Mouse (Mus musculus): ENCODE results near the gene Fmo5. TPM values are rescaled to one million over a fixed set of nuclear protein-coding genes. Genes with fewer than 3 reads are reported as not detected.

Fmo5 gene
- polyA plus RNA-seq, 1 experiment from 2014 or later: 3.9 TPM

DNA sequence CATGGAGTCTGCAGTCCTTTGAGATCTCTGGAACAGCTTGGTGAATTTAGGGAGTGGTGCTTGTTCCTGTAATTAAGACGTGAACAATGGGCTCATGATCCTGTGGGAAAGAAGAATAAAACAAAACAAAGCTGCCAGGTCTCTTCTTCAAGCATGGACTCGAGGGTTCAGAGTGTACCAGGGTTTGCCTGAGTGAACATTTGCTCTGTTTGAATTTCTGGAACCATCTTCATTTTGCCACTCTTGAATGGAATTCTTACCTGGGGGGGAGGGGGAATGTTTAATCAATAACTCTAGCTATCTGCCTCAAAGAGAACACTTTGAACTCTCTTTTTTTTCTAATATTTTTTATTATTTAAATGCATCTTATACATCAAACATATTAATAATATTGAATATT, 4.0 kb upstream of the Fmo5 start:
- no peak for ATAC-seq (ENCODE audit: low read depth)
- 31% methylated on average over 2 of the region's 2 CpGs for WGBS
- H3K9me3 ChIP-seq (ENCODE audit: control insufficient read depth, low read length): no peaks in the 10 kb centered on the region
- no peak overlapping the region for H3K4me3 ChIP-seq (ENCODE audit: low read length)
- H3K27ac ChIP-seq (ENCODE audit: low read length): no peak overlapping the region
- peaks cover 3% of the 10 kb centered on the region; the same call in 1 of the 2 replicates for H3K4me1 ChIP-seq (replicated peaks; ENCODE audit: control insufficient read depth, insufficient read depth, low read length)
- H3K4me2 ChIP-seq (ENCODE audit: low read depth, low read length): no peak overlapping the region
- no peaks in the 10 kb centered on the region for H3K36me3 ChIP-seq (ENCODE audit: control insufficient read depth, insufficient read depth, low read length)
- no peaks in the 10 kb centered on the region for H3K27me3 ChIP-seq (ENCODE audit: control insufficient read depth, insufficient read depth, low read depth, low read length)
- no peak overlapping the region for H3K9ac ChIP-seq (ENCODE audit: low read length)

DNA sequence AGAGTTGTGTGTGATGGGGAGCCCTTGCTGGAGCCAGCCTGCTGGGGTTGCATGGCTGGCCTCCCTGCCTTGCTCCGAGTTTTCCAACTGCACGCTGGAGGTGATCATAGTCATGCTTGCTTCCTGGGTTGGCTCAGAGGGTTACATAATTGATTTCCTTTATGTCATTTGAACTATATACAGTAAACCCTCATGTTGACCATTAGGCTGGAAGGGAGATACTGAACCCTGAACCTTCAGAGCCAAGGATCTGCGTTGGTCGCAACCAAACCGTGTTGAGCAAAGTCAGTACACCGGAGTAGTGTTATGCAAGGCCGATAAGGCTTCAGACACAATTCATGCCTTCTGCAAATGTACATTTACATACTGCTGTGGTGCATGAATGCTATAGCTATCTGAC, 711 bp upstream of the Fmo5 start:
- Histone ChIP-seq H3K27ac (ENCODE audit: low read length) (no peak overlapping the region), H3K4me2 (ENCODE audit: low read depth, low read length) (peak overlapping the region; percentile 76), H3K4me3 (ENCODE audit: low read length) (no peak overlapping the region), H3K4me1 (replicated peaks; ENCODE audit: control insufficient read depth, insufficient read depth, low read length) (peaks cover 3% of the 10 kb centered on the region; the same call in 1 of the 2 replicates), H3K9me3 (ENCODE audit: control insufficient read depth, low read length) (no peaks in the 10 kb centered on the region), H3K9ac (ENCODE audit: low read length) (no peak overlapping the region), H3K36me3 (ENCODE audit: control insufficient read depth, insufficient read depth, low read length) (no peaks in the 10 kb centered on the region), H3K27me3 (ENCODE audit: control insufficient read depth, insufficient read depth, low read depth, low read length) (no peaks in the 10 kb centered on the region)
- ATAC-seq (ENCODE audit: low read depth): no peak
- WGBS: 66% methylated on average over 7 of the region's 7 CpGs

DNA sequence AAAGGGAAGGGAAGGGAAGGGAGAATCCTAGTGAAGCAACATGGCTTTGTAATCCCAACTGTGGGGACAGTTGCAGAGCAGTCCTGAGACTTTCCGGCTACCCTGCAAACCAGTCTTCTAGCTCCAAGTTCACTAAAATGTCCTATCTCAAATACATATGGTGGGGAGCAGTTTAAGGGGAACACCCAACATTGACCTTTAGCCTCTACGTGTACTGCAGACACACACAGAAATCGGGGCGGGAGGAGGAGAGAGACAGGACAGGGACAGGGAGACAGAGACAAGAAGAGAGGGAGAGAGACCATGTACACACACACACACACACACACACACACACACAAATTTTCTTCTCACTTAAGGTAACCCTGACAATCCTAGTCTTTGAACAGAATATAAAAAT, 1.3 kb downstream of the Fmo5 start:
- 64% methylated on average over 4 of the region's 4 CpGs for WGBS
- Histone ChIP-seq H3K27me3 (ENCODE audit: control insufficient read depth, insufficient read depth, low read depth, low read length) (no peaks in the 10 kb centered on the region), H3K9me3 (ENCODE audit: control insufficient read depth, low read length) (no peaks in the 10 kb centered on the region), H3K9ac (ENCODE audit: low read length) (no peak overlapping the region), H3K4me1 (replicated peaks; ENCODE audit: control insufficient read depth, insufficient read depth, low read length) (peaks cover 5% of the 10 kb centered on the region), H3K36me3 (ENCODE audit: control insufficient read depth, insufficient read depth, low read length) (no peaks in the 10 kb centered on the region), H3K27ac (ENCODE audit: low read length) (no peak overlapping the region), H3K4me2 (ENCODE audit: low read depth, low read length) (no peak overlapping the region), H3K4me3 (ENCODE audit: low read length) (no peak overlapping the region)
- no peak for ATAC-seq (ENCODE audit: low read depth)

DNA sequence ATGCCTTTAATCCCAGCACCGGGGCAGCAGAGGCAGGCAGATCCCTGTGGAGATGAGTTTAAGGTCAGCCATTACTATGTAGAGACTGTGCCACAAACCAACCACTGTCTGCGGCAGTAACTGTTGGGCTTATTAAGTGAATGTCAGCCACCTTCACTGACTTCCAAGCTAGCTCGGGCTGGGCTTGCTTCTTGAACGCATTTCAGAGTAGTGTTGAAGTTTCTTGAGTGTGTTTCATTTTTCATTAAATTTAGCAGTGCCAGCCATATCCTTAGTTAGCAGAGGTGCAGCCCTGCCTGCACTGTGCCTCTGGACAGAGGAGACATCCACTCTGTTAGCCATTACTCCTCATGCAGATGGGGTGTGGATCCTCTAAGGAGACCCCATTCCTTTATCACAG, 2.1 kb downstream of the Fmo5 start:
- 87% methylated on average over 4 of the region's 4 CpGs for WGBS
- no peaks in the 10 kb centered on the region for H3K27me3 ChIP-seq (ENCODE audit: control insufficient read depth, insufficient read depth, low read depth, low read length)
- no peak overlapping the region for H3K4me2 ChIP-seq (ENCODE audit: low read depth, low read length)
- no peak overlapping the region for H3K9ac ChIP-seq (ENCODE audit: low read length)
- no peaks in the 10 kb centered on the region for H3K9me3 ChIP-seq (ENCODE audit: control insufficient read depth, low read length)
- H3K4me1 ChIP-seq (replicated peaks; ENCODE audit: control insufficient read depth, insufficient read depth, low read length): peaks cover 5% of the 10 kb centered on the region
- ATAC-seq (ENCODE audit: low read depth): no peak
- no peak overlapping the region for H3K27ac ChIP-seq (ENCODE audit: low read length)
- no peak overlapping the region for H3K4me3 ChIP-seq (ENCODE audit: low read length)
- H3K36me3 ChIP-seq (ENCODE audit: control insufficient read depth, insufficient read depth, low read length): no peaks in the 10 kb centered on the region

DNA sequence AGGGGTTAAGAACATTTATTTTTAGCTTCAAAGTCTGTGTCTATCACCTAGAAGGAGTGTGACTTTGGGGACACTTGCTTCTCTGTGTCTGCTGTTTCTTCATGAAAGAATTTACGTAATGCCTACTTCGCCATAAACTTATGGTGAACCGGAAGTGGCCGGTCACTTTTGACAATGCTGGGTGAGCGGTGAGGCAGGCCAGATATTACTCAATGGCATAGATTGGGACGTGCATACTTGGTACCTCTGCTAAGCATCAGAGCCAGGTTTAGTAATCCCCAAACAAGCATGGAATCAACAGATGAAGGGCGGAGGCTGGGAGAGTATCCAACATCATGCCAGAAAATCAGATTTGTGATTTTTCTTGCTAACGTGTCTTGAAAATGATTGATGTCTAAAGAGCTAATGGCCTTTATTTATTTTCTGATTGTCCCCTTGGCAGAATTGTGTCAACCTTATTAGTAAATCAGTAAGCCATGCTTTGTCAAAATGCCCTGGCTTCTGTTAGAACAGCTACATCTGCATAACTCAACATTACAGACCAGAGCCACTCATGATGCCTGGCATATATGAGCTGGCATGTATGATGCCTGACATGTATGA, 2.8 kb downstream of the Fmo5 start:
- H3K4me3 ChIP-seq (ENCODE audit: low read length): no peak overlapping the region
- H3K27ac ChIP-seq (ENCODE audit: low read length): no peak overlapping the region
- H3K9ac ChIP-seq (ENCODE audit: low read length): no peak overlapping the region
- WGBS: 73% methylated on average over 8 of the region's 8 CpGs
- H3K4me1 ChIP-seq (replicated peaks; ENCODE audit: control insufficient read depth, insufficient read depth, low read length): peaks cover 5% of the 10 kb centered on the region
- H3K4me2 ChIP-seq (ENCODE audit: low read depth, low read length): no peak overlapping the region
- no peak for ATAC-seq (ENCODE audit: low read depth)
- no peaks in the 10 kb centered on the region for H3K36me3 ChIP-seq (ENCODE audit: control insufficient read depth, insufficient read depth, low read length)
- H3K9me3 ChIP-seq (ENCODE audit: control insufficient read depth, low read length): no peaks in the 10 kb centered on the region
- no peaks in the 10 kb centered on the region for H3K27me3 ChIP-seq (ENCODE audit: control insufficient read depth, insufficient read depth, low read depth, low read length)

DNA sequence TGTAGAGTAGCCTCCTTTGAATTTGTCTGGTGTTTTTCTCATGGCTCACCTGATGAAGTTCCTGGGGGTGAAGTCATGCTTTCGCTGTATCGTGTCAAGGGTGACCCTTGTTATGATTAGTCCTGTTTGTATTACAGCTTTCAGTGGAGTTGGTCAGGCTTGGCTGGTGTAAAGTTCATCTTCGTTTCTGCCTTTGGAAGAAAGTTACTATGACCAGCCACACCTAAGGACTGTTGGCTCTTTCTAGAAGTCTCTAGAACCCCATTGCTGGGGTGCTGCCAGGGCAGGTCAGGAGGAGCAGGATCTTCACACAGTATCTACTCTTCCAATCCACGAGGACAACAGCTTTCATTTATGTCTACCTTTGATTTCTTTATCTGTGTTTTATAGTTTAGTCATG, 4.9 kb downstream of the Fmo5 start:
- 69% methylated on average over 4 of the region's 4 CpGs for WGBS
- peaks cover 5% of the 10 kb centered on the region for H3K4me1 ChIP-seq (replicated peaks; ENCODE audit: control insufficient read depth, insufficient read depth, low read length)
- no peaks in the 10 kb centered on the region for H3K27me3 ChIP-seq (ENCODE audit: control insufficient read depth, insufficient read depth, low read depth, low read length)
- H3K27ac ChIP-seq (ENCODE audit: low read length): no peak overlapping the region
- H3K4me2 ChIP-seq (ENCODE audit: low read depth, low read length): no peak overlapping the region
- H3K36me3 ChIP-seq (ENCODE audit: control insufficient read depth, insufficient read depth, low read length): no peaks in the 10 kb centered on the region
- no peaks in the 10 kb centered on the region for H3K9me3 ChIP-seq (ENCODE audit: control insufficient read depth, low read length)
- no peak for ATAC-seq (ENCODE audit: low read depth)
- no peak overlapping the region for H3K4me3 ChIP-seq (ENCODE audit: low read length)
- no peak overlapping the region for H3K9ac ChIP-seq (ENCODE audit: low read length)

DNA sequence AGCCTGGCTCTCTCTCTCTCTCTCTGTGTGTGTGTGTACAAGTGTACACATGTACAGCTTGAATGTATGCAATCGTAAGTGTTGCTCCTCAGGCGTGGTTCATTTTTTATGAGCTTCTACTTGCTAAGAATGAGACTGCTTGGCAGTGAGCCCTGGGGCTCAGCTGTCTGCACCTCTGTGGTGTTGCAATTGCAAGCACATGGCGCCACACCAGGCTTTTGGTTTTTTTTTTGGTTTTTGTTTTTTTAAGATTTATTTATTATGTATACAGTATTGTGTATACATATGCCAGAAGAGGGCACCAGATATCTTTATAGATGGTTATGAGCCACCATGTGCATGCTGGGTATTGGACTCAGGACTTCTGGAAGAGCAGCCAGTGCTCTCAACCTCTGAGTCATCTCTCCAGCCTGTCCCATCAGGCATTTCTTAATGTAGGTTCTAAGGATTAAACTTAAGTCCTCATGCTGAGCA, 5.7 kb downstream of the Fmo5 start:
- no peaks in the 10 kb centered on the region for H3K27me3 ChIP-seq (ENCODE audit: control insufficient read depth, insufficient read depth, low read depth, low read length)
- peaks cover 2% of the 10 kb centered on the region for H3K4me1 ChIP-seq (replicated peaks; ENCODE audit: control insufficient read depth, insufficient read depth, low read length)
- H3K27ac ChIP-seq (ENCODE audit: low read length): no peak overlapping the region
- no peak overlapping the region for H3K4me2 ChIP-seq (ENCODE audit: low read depth, low read length)
- no peak overlapping the region for H3K4me3 ChIP-seq (ENCODE audit: low read length)
- no peaks in the 10 kb centered on the region for H3K9me3 ChIP-seq (ENCODE audit: control insufficient read depth, low read length)
- no peak overlapping the region for H3K9ac ChIP-seq (ENCODE audit: low read length)
- peak; percentile 82 for ATAC-seq (ENCODE audit: low read depth)
- 40% methylated on average over 3 of the region's 3 CpGs for WGBS
- H3K36me3 ChIP-seq (ENCODE audit: control insufficient read depth, insufficient read depth, low read length): no peaks in the 10 kb centered on the region

DNA sequence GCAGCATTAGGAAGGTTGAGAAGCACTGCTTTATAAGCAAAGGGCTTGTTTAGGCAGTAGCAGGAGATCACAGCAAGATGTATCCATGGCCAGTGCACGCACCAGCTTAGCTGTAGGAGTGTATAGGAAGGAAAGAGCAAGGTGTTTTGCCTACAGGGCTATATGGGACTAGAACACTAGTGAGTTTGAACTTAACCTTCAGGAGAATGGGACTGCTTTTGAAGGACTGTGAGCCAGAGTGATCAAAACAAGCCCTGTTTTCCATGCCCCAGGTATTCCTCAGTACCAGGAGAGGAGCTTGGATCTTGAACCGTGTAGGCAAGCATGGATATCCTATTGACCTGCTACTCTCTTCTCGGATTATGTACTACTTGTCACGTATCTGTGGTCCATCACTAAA, 12.8 kb downstream of the Fmo5 start:
- no peak overlapping the region for H3K27ac ChIP-seq (ENCODE audit: low read length)
- no peaks in the 10 kb centered on the region for H3K4me1 ChIP-seq (replicated peaks; ENCODE audit: control insufficient read depth, insufficient read depth, low read length)
- H3K9ac ChIP-seq (ENCODE audit: low read length): no peak overlapping the region
- 88% methylated on average over 4 of the region's 4 CpGs for WGBS
- no peaks in the 10 kb centered on the region for H3K27me3 ChIP-seq (ENCODE audit: control insufficient read depth, insufficient read depth, low read depth, low read length)
- ATAC-seq (ENCODE audit: low read depth): no peak
- H3K4me3 ChIP-seq (ENCODE audit: low read length): no peak overlapping the region
- H3K36me3 ChIP-seq (ENCODE audit: control insufficient read depth, insufficient read depth, low read length): no peaks in the 10 kb centered on the region
- no peak overlapping the region for H3K4me2 ChIP-seq (ENCODE audit: low read depth, low read length)
- no peaks in the 10 kb centered on the region for H3K9me3 ChIP-seq (ENCODE audit: control insufficient read depth, low read length)

DNA sequence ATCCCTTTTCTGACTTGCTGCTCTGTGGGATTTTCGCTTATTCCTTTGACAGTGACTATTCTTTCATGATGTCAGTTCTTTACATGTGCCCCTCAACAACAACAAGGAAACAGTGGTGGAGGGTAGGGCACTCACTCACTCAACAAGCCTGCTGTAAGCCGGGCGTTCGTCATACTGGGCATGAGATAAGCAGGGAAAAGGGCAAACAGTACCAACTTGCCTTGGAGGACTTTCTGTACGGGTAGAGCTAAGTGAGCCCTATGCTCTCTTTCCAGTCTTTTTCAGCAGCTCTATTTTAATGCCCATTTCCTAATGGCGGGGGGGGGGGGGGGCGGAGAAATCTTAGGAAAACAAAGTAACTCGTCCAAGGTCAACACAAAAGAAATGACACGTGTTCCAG, 13.4 kb downstream of the Fmo5 start:
- H3K4me2 ChIP-seq (ENCODE audit: low read depth, low read length): no peak overlapping the region
- ATAC-seq (ENCODE audit: low read depth): no peak
- H3K27me3 ChIP-seq (ENCODE audit: control insufficient read depth, insufficient read depth, low read depth, low read length): no peaks in the 10 kb centered on the region
- H3K9ac ChIP-seq (ENCODE audit: low read length): no peak overlapping the region
- 68% methylated on average over 8 of the region's 9 CpGs for whole genome bisulfite sequencing
- no peaks in the 10 kb centered on the region for H3K36me3 ChIP-seq (ENCODE audit: control insufficient read depth, insufficient read depth, low read length)
- no peak overlapping the region for H3K27ac ChIP-seq (ENCODE audit: low read length)
- no peaks in the 10 kb centered on the region for H3K4me1 ChIP-seq (replicated peaks; ENCODE audit: control insufficient read depth, insufficient read depth, low read length)
- H3K9me3 ChIP-seq (ENCODE audit: control insufficient read depth, low read length): no peaks in the 10 kb centered on the region
- H3K4me3 ChIP-seq (ENCODE audit: low read length): no peak overlapping the region

DNA sequence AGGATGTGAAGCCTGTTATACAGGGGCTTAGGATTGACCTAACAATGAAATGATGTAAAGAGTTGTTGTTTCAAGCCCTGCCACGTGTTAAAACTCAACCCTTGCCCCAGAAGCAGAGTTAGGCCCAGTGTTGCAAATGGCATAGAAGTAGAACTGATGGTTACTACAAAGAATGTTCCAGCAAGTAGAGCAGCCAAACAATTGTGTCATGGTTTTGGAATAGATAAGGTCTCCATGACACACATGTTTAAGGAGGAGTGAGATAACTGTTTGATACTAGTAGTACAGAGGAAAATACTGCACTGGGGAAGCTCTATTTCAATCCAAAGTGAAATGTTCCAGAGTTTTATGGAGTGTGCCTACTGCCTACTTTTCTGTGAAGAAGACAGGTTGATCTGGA, 19.9 kb downstream of the Fmo5 start:
- no peaks in the 10 kb centered on the region for H3K27me3 ChIP-seq (ENCODE audit: control insufficient read depth, insufficient read depth, low read depth, low read length)
- 30% methylated on average over 1 of the region's 1 CpGs for WGBS

More for the DNA sequence above, 19.9 kb downstream of the Fmo5 start:
- H3K9me3 ChIP-seq (ENCODE audit: control insufficient read depth, low read length): no peaks in the 10 kb centered on the region
- no peak for ATAC-seq (ENCODE audit: low read depth)
- H3K4me1 ChIP-seq (replicated peaks; ENCODE audit: control insufficient read depth, insufficient read depth, low read length): no peaks in the 10 kb centered on the region
- H3K9ac ChIP-seq (ENCODE audit: low read length): no peak overlapping the region
- H3K4me2 ChIP-seq (ENCODE audit: low read depth, low read length): no peak overlapping the region
- H3K4me3 ChIP-seq (ENCODE audit: low read length): no peak overlapping the region
- H3K36me3 ChIP-seq (ENCODE audit: control insufficient read depth, insufficient read depth, low read length): no peaks in the 10 kb centered on the region
- no peak overlapping the region for H3K27ac ChIP-seq (ENCODE audit: low read length)
